Mouse (Mus musculus) activated CD4-positive, CD25-positive, alpha-beta regulatory T cell, adult 4 months (primary cell): ENCODE measurements around the gene Gm49661. TPM values are rescaled to one million over a fixed set of nuclear protein-coding genes. Genes with fewer than 3 reads are reported as not detected.

Experiments
- ATAC-seq: one replicate; pipeline ENCODE4 v1.8.0; 2017
- polyA plus RNA-seq, 2 experiments: library from polyadenylated mRNA; unstranded; fragments of 100-300 nt; shearing (Covaris generic); gene quantifications; one replicate each; pipeline ENCODE4 v1.2.1; 2017

Gene Gm49661
- not detected for polyA plus RNA-seq

GRCm38 (mm10) chr8:84969241-84970134 is at the start of gene Gm49661, which contains the start of the genes Prdx2 and Rnaseh2a:
Gene Gm49661, minus strand, starts transcription at chr8:84969433.
Gene Prdx2, plus strand, starts transcription at chr8:84969587.
Gene Rnaseh2a, minus strand, starts transcription at chr8:84969767.
- ATAC-seq: no peak

DNA sequence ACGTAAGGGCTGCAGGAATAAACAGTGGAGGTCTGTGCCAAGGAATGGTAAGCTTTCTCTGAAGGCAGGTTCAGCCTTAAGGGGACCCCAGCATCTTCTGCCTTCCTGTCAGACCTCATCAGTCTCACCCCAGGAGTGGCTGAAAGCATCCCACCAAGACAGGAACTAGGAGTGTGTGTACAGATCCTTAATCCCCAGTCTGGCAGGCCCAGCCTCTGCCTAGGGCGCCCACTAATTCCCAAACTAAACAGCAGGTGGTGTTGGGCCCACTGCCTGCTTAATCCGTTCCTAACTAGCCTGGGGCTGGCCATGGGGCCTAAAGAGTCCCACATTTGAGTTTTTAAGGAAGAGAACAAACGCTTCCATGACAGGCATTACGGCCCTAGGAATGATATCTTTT is 48.0 kb upstream of the Gm49661 start:
- ATAC-seq: no peak

- ATAC-seq: no peak
Measured at GRCm38 (mm10) chr8:85016724-85017123, 47.5 kb upstream of the Gm49661 start.

GRCm38 (mm10) chr8:85014431-85014830 is 45.2 kb upstream of the Gm49661 start, which contains the start of gene Best2:
Gene Best2, minus strand, starts transcription at chr8:85014531.
- no peak for ATAC-seq

- ATAC-seq: peak; percentile 89
Measured at GRCm38 (mm10) chr8:85013230-85013840, 44.1 kb upstream of the Gm49661 start.

- ATAC-seq: no peak
Measured at GRCm38 (mm10) chr8:85011242-85011641, 42.0 kb upstream of the Gm49661 start.

DNA sequence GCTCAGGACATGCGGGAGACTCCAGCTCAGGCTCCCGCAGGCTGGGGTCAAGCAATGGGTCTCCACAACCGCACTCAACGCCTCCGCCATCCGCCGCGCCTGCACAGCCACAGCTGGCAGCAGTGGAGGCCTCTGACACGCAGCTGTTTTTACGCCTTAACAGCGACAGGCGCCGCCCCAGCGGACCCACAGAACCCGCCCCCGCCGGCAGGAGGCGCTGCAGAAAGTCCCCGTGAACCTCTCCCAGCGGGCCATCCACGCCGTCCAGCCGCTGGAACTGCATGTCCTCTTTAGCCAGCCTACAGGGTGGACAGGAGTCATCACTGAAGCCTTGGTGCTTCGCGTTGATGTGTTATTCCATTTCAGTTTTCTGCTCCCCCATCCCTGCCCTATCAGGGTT is 38.5 kb upstream of the Gm49661 start:
- ATAC-seq: no peak

GRCm38 (mm10) chr8:84997649-84998295 is 28.5 kb upstream of the Gm49661 start:
- ATAC-seq: peak; percentile 97

DNA sequence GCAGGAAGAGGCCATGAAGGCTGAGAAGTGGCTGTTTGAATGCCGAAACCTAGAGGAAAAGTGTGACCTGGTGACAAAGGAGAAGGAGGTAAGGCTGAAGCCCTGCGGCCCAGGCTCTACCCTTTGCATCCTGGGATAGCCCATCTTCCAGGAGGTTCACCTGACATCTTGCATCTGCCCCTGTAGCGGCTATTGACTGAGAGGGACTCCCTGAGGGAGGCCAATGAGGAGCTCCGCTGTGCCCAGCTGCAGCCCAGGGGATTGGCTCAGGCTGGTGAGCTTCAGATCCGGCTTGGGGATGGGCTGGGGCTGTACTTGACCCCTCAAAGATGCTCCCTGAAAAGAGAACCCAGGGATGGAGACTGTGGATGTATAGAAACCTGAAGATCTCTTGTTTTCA is 27.7 kb upstream of the Gm49661 start:
- no peak for ATAC-seq

- ATAC-seq: no peak
Measured at GRCm38 (mm10) chr8:84995680-84996079, 26.4 kb upstream of the Gm49661 start.

DNA sequence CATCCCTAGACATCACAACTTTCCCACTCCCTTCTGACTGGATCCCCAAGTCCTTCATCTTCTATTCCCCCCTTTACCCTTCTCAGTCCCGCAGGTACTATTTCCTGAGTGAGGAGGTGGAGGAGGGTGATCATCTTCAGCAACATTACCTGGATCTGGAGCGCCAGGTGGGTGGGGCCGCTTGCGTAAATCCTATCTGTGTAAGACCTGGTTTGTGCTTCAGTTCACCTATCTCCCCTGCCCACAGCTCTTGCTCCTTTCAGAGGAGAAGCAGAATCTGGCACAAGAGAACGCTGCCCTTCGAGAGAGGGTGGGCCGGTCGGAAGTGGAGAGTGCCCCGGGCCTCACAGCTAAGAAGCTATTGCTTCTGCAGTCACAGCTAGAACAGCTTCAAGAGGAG is 25.1 kb upstream of the Gm49661 start:
- no peak for ATAC-seq

DNA sequence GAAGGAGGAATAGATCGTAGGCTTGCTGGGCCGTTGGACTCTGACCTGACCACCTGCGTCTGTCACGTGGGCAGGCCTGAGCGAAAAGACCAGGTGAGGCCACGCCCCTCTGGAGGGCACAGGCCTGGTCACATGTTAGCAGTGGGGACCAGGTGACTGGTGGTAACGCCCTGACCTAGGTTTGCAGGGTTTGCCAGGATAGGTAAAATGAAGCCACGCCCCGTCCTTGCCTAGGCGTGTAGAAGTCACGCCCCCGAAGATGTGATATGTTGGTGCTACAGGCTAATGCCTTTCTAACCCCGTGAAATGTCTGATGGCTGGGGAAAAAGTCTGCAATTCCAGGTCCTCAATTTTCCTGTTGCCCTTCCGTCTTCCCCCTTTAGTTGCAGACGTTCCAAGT is 21.6 kb upstream of the Gm49661 start:
- ATAC-seq: no peak

GRCm38 (mm10) chr8:84990349-84990748 is 21.1 kb upstream of the Gm49661 start, which contains the start of gene Hook2:
Gene Hook2, plus strand, starts transcription at chr8:84990603.
- peak; percentile 65 for ATAC-seq

GRCm38 (mm10) chr8:84989810-84990209 is 20.6 kb upstream of the Gm49661 start:
- ATAC-seq: no peak

GRCm38 (mm10) chr8:84989311-84989731 is 20.1 kb upstream of the Gm49661 start:
- no peak for ATAC-seq

- no peak for ATAC-seq
Measured at GRCm38 (mm10) chr8:84987903-84988302, 18.7 kb upstream of the Gm49661 start.

GRCm38 (mm10) chr8:84987388-84987787 is 18.2 kb upstream of the Gm49661 start:
- ATAC-seq: no peak

DNA sequence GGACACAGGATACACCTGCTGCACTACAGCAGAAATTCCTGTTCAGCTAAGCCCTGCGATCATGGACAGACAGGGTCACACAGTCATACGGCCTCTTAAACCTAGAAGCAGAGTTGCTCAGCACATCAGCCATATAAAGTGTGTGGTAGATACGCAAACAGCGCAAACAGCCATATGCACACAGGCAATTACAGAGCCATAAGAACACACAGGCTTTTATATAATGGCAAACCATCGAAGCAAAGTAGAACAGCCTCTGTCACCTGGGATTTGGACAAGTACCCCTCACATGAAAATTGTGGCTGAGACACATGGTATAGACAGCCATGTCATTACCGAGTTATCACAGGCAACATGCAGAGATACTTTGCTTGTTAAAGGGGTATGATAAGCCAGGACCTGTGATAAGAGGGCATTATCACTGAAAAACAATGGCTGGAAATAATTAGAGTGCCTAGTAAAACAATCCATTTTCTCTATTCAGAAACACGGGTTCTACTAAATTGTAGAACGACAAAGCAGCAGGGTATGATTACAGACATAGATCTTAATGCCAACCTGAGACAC is 17.2 kb upstream of the Gm49661 start:
- no peak for ATAC-seq

DNA sequence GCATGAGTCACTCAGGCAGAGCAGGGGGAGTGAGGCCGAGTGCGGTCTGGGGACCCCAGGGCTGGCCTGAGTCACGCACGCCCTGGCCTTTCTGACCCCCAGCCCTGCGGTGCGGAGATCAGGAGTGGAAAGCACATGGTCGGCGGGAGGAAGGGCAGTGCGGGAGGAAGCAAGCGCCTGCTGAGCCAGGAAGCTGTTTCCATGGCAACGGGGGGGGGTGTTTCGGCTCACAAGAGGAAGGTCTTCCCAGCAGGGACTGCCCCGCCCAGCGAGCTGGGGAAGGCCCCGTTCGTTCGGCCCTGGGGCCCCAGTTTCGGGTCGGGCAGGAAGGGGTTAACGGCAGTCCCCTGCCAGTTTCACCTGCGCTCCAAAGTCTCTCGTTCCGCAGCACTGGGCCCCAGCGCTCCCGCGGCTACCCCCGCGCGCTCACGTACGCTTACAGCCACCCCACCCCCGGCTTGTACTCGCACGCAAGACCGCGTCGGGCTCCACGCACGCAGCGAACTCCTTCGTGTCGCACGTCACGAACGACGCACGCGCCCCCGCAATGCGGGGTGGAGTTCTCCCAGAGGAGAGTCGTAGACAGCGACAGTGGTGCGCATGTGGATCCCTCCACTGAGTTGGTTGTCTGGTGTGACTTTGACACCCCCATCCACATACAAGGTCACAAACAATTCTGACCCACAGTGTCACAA is 16.6 kb upstream of the Gm49661 start:
- peak; percentile 60 for ATAC-seq

- ATAC-seq: peak; percentile 1
Measured at GRCm38 (mm10) chr8:84985049-84985683, 15.9 kb upstream of the Gm49661 start.

GRCm38 (mm10) chr8:84984294-84985048 is 15.2 kb upstream of the Gm49661 start:
- no peak for ATAC-seq
